Mouse (Mus musculus): Measurements from ENCODE around the gene Cdkal1.

DNA sequence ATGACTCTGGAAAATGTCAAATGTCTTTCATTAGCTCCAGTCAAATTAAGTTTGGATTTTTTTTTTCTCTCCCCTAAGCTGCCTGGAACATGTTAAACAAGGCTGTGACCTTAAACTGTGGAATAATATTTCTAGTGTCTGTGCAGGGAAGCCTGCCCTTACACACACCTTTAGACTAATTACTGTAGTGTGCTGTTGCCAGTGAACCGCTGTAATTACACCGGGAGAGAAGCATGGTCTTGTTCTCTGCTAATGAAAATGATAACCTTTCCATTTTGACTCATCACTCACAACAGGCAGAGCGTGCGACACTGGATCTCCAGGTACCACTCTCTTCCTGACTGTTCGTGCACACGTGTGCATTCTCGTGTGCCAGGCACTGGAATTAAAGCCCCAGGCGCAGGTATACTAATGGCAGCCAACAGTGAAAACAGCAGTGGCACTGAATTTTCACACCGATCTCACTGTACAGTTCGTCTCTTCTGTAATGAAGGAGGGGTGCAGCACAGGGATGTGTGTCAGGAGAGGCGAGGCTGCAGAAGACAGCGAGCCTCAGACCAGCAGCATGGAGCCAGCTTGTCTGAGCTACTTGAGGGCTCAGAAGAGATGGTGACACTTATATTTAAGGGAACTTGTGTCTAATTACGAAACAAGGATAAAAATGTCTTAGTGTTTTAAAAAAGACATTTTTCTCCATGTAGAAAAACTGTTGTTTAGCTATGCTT lies 490.4 kb downstream of the Cdkal1 start:
- TF ChIP-seq CTCF (IDR thresholded peaks at IDR 0.05; ENCODE audit: low read depth) = no peak
- TF ChIP-seq EP300 (IDR thresholded peaks at IDR 0.05; ENCODE audit: low read depth) = no peak

Measured in liver, embryonic 14.5 days (tissue).